Mouse (Mus musculus): ENCODE measurements around the gene Tmco4. TPM values are rescaled to one million over a fixed set of nuclear protein-coding genes. Genes with fewer than 3 reads are reported as not detected.

Tmco4 gene
- polyA plus RNA-seq, 1 experiment from 2014 or later: 1.1 TPM

- Histone ChIP-seq H3K27me3 (replicated peaks; ENCODE audit: low read depth, poor library complexity, severe bottlenecking) (no peaks in the 10 kb centered on the region), H3K36me3 (replicated peaks) (no peaks in the 10 kb centered on the region), H3K9me3 (no peaks in the 10 kb centered on the region), H3K4me1 (peaks cover 25% of the 10 kb centered on the region), H3K27ac (replicated peaks) (no peak overlapping the region), H3K4me3 (no peak overlapping the region)
- no peak for DNase-seq (ENCODE audit: low spot score)
- 78% methylated on average over 6 of the region's 6 CpGs for WGBS
Observed at GRCm38 (mm10) chr4:139005214-139005613, 32.5 kb downstream of the Tmco4 start.

GRCm38 (mm10) chr4:139007353-139007752 is 34.7 kb downstream of the Tmco4 start:
- 93% methylated on average over 3 of the region's 3 CpGs for WGBS
- DNase-seq (ENCODE audit: low spot score): no peak

GRCm38 (mm10) chr4:139007981-139008536 is 35.4 kb downstream of the Tmco4 start:
- WGBS: 60% methylated on average over 6 of the region's 6 CpGs
- Histone ChIP-seq H3K27ac (replicated peaks) (no peak overlapping the region), H3K9me3 (no peaks in the 10 kb centered on the region), H3K4me1 (peaks cover 15% of the 10 kb centered on the region), H3K4me3 (no peak overlapping the region), H3K36me3 (replicated peaks) (no peaks in the 10 kb centered on the region), H3K27me3 (replicated peaks; ENCODE audit: low read depth, poor library complexity, severe bottlenecking) (no peaks in the 10 kb centered on the region)
- DNase-seq (ENCODE audit: low spot score): no peak

More at GRCm38 (mm10) chr4:139007353-139007752, 34.7 kb downstream of the Tmco4 start:
- H3K4me1 ChIP-seq: peaks cover 15% of the 10 kb centered on the region
- no peak overlapping the region for H3K27ac ChIP-seq (replicated peaks)
- H3K36me3 ChIP-seq (replicated peaks): no peaks in the 10 kb centered on the region
- no peak overlapping the region for H3K4me3 ChIP-seq
- no peaks in the 10 kb centered on the region for H3K9me3 ChIP-seq
- H3K27me3 ChIP-seq (replicated peaks; ENCODE audit: low read depth, poor library complexity, severe bottlenecking): no peaks in the 10 kb centered on the region

- DNase-seq (ENCODE audit: low spot score): no peak
- Histone ChIP-seq H3K4me1 (peaks cover 15% of the 10 kb centered on the region), H3K27me3 (replicated peaks; ENCODE audit: low read depth, poor library complexity, severe bottlenecking) (no peaks in the 10 kb centered on the region), H3K27ac (replicated peaks) (no peak overlapping the region), H3K4me3 (no peak overlapping the region), H3K9me3 (0 out of 2 replicates have a peak, but pooled peaks cover 4% of the 10 kb centered on the region), H3K36me3 (replicated peaks) (no peaks in the 10 kb centered on the region)
- 95% methylated on average over 13 of the region's 13 CpGs for WGBS
Observed at GRCm38 (mm10) chr4:139011201-139011702, 38.6 kb downstream of the Tmco4 start.

- H3K36me3 ChIP-seq (replicated peaks): no peaks in the 10 kb centered on the region
- peaks cover 2% of the 10 kb centered on the region; the same call in 1 of the 2 replicates for H3K4me1 ChIP-seq
- H3K27me3 ChIP-seq (replicated peaks; ENCODE audit: low read depth, poor library complexity, severe bottlenecking): no peaks in the 10 kb centered on the region
- 0 out of 2 replicates have a peak, but pooled peaks cover 4% of the 10 kb centered on the region for H3K9me3 ChIP-seq
- H3K4me3 ChIP-seq: no peak overlapping the region
- 92% methylated on average over 11 of the region's 11 CpGs for WGBS
- no peak overlapping the region for H3K27ac ChIP-seq (replicated peaks)
- no peak for DNase-seq (ENCODE audit: low spot score)
Observed at GRCm38 (mm10) chr4:139013281-139013680, 40.6 kb downstream of the Tmco4 start.

- H3K4me1 ChIP-seq: no peaks in the 10 kb centered on the region
- H3K27ac ChIP-seq (replicated peaks): no peak overlapping the region
- no peak for DNase-seq (ENCODE audit: low spot score)
- H3K36me3 ChIP-seq (replicated peaks): no peaks in the 10 kb centered on the region
- whole genome bisulfite sequencing: 78% methylated on average over 6 of the region's 6 CpGs
- H3K9me3 ChIP-seq: 0 out of 2 replicates have a peak, but pooled peaks cover 4% of the 10 kb centered on the region
- no peak overlapping the region for H3K4me3 ChIP-seq
- no peaks in the 10 kb centered on the region for H3K27me3 ChIP-seq (replicated peaks; ENCODE audit: low read depth, poor library complexity, severe bottlenecking)
Observed at GRCm38 (mm10) chr4:139014793-139015192, 42.1 kb downstream of the Tmco4 start.

- Histone ChIP-seq H3K27me3 (replicated peaks; ENCODE audit: low read depth, poor library complexity, severe bottlenecking) (no peaks in the 10 kb centered on the region), H3K9me3 (0 out of 2 replicates have a peak, but pooled peaks cover 4% of the 10 kb centered on the region), H3K4me1 (no peaks in the 10 kb centered on the region), H3K27ac (replicated peaks) (no peak overlapping the region), H3K4me3 (no peak overlapping the region), H3K36me3 (replicated peaks) (no peaks in the 10 kb centered on the region)
- 90% methylated on average over 14 of the region's 14 CpGs for WGBS
- no peak for DNase-seq (ENCODE audit: low spot score)
Observed at GRCm38 (mm10) chr4:139018388-139018787, 45.7 kb downstream of the Tmco4 start.

- H3K27ac ChIP-seq (replicated peaks): no peak overlapping the region
- no peak for DNase-seq (ENCODE audit: low spot score)
- WGBS: 81% methylated on average over 4 of the region's 4 CpGs
- 0 out of 2 replicates have a peak, but pooled peaks cover 4% of the 10 kb centered on the region for H3K9me3 ChIP-seq
- no peaks in the 10 kb centered on the region for H3K4me1 ChIP-seq
- no peak overlapping the region for H3K4me3 ChIP-seq
- H3K27me3 ChIP-seq (replicated peaks; ENCODE audit: low read depth, poor library complexity, severe bottlenecking): no peaks in the 10 kb centered on the region
- H3K36me3 ChIP-seq (replicated peaks): no peaks in the 10 kb centered on the region
Observed at GRCm38 (mm10) chr4:139018976-139019375, 46.3 kb downstream of the Tmco4 start.

GRCm38 (mm10) chr4:139019413-139019812 is 46.7 kb downstream of the Tmco4 start:
- Histone ChIP-seq H3K4me1 (no peaks in the 10 kb centered on the region), H3K9me3 (0 out of 2 replicates have a peak, but pooled peaks cover 4% of the 10 kb centered on the region), H3K27me3 (replicated peaks; ENCODE audit: low read depth, poor library complexity, severe bottlenecking) (no peaks in the 10 kb centered on the region), H3K27ac (replicated peaks) (no peak overlapping the region), H3K4me3 (no peak overlapping the region), H3K36me3 (replicated peaks) (no peaks in the 10 kb centered on the region)
- no peak for DNase-seq (ENCODE audit: low spot score)
- WGBS: 72% methylated on average over 13 of the region's 13 CpGs

- no peak for DNase-seq (ENCODE audit: low spot score)
- no peaks in the 10 kb centered on the region for H3K27me3 ChIP-seq (replicated peaks; ENCODE audit: low read depth, poor library complexity, severe bottlenecking)
- no peaks in the 10 kb centered on the region for H3K9me3 ChIP-seq
- no peak overlapping the region for H3K27ac ChIP-seq (replicated peaks)
- 94% methylated on average over 3 of the region's 3 CpGs for WGBS
- H3K4me3 ChIP-seq: no peak overlapping the region
- no peaks in the 10 kb centered on the region for H3K36me3 ChIP-seq (replicated peaks)
- H3K4me1 ChIP-seq: no peaks in the 10 kb centered on the region
Observed at GRCm38 (mm10) chr4:139020385-139020784, 47.7 kb downstream of the Tmco4 start.

GRCm38 (mm10) chr4:139024379-139024778 is 51.7 kb downstream of the Tmco4 start:
- H3K4me3 ChIP-seq: no peak overlapping the region
- 34% methylated on average over 2 of the region's 2 CpGs for WGBS
- H3K9me3 ChIP-seq: no peaks in the 10 kb centered on the region
- peaks cover 4% of the 10 kb centered on the region; the same call in 1 of the 2 replicates for H3K4me1 ChIP-seq
- H3K27ac ChIP-seq (replicated peaks): no peak overlapping the region
- no peaks in the 10 kb centered on the region for H3K36me3 ChIP-seq (replicated peaks)
- no peaks in the 10 kb centered on the region for H3K27me3 ChIP-seq (replicated peaks; ENCODE audit: low read depth, poor library complexity, severe bottlenecking)
- DNase-seq (ENCODE audit: low spot score): no peak

GRCm38 (mm10) chr4:139030675-139031074 is 58.0 kb downstream of the Tmco4 start:
- no peaks in the 10 kb centered on the region for H3K36me3 ChIP-seq (replicated peaks)
- peaks cover 27% of the 10 kb centered on the region for H3K4me1 ChIP-seq
- no peak overlapping the region for H3K4me3 ChIP-seq
- 63% methylated on average over 6 of the region's 6 CpGs for WGBS
- H3K9me3 ChIP-seq: no peaks in the 10 kb centered on the region
- H3K27ac ChIP-seq (replicated peaks): no peak overlapping the region
- DNase-seq (ENCODE audit: low spot score): no peak
- H3K27me3 ChIP-seq (replicated peaks; ENCODE audit: low read depth, poor library complexity, severe bottlenecking): no peaks in the 10 kb centered on the region

- Histone ChIP-seq H3K9me3 (peaks cover 4% of the 10 kb centered on the region; the same call in 1 of the 2 replicates), H3K27me3 (replicated peaks; ENCODE audit: low read depth, poor library complexity, severe bottlenecking) (no peaks in the 10 kb centered on the region), H3K4me3 (no peak overlapping the region), H3K4me1 (peaks cover 29% of the 10 kb centered on the region), H3K36me3 (replicated peaks) (no peaks in the 10 kb centered on the region), H3K27ac (replicated peaks) (no peak overlapping the region)
- 75% methylated on average over 12 of the region's 12 CpGs for WGBS
- DNase-seq (ENCODE audit: low spot score): no peak
Observed at GRCm38 (mm10) chr4:139032521-139032920, 59.8 kb downstream of the Tmco4 start.

Data from embryonic facial prominence, embryonic 10.5 days (tissue).